In the genomic region with DNA sequence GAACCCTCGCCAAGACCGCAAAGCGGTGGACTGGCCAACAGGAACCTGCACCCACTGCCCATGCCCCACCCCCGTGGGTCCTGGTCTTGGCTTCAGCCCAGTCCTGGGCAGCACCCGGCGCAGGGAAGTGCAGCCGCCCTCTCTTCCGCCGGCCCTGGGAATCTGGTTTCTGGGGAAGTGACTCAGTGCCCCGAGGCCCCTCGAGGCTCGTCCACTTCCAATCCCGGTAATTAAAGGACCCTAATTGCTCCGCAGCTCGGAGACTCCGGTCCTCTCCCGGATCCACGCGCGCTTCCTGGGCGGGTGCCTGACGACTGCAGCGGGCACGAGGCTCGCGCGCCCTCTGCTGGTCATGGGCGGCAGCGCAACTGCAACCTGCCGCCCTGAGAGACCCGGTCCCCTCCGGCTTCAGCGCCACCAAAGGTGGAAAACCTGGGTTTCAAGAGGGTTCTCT, we compare ENCODE assay signal across 8 mouse cellular contexts. TPM values are rescaled to one million over a fixed set of nuclear protein-coding genes. Genes with fewer than 3 reads are reported as not detected.
DNase-seq lines count a peak whose midpoint lies in the region; ATAC-seq and TF ChIP-seq lines count a peak whose summit lies in the region.

No protein-coding gene starts in this region.

- TF ChIP-seq CTCF in G1E (IDR thresholded peaks at IDR 0.05; ENCODE audit: low read depth, low read length), result peak; percentile 93

- H3K27ac ChIP-seq in forebrain, embryonic 16.5 days (ENCODE audit: low read length), result no peak overlapping the region

- H3K9ac ChIP-seq in forebrain, embryonic 16.5 days (replicated peaks; ENCODE audit: low read depth, low read length), result peak overlapping the region; percentile 56

- ATAC-seq in G1E (ENCODE audit: extremely low read depth, insufficient number of reproducible peaks, low FRiP score, poor library complexity, severe bottlenecking), result no peak
- peak; percentile 67 for ATAC-seq in forebrain, embryonic 16.5 days

- H3K4me3 ChIP-seq in G1E (ENCODE audit: low read depth, low read length), result peak overlapping the region; percentile 72
- H3K4me3 ChIP-seq in forebrain, embryonic 16.5 days (replicated peaks; ENCODE audit: low read length), result peak overlapping the region; percentile 48

- H3K4me1 ChIP-seq in G1E (ENCODE audit: insufficient read depth, low read depth, low read length), result peaks cover 58% of the 10 kb centered on the region
- H3K4me1 ChIP-seq in forebrain, embryonic 16.5 days (replicated peaks; ENCODE audit: control insufficient read depth, insufficient read depth, low read length), result peaks cover 19% of the 10 kb centered on the region

- no peaks in the 10 kb centered on the region for H3K9me3 ChIP-seq in G1E (replicated peaks)
- peaks cover 2% of the 10 kb centered on the region; the same call in 1 of the 2 replicates for H3K9me3 ChIP-seq in forebrain, embryonic 16.5 days (ENCODE audit: control insufficient read depth, low read length)

- DNase-seq in G1E (ENCODE audit: low spot score), result peak; percentile 79
- DNase-seq in cerebellum, adult 18-20 months, result peak; percentile 81 to 95
- peak; percentile 92 for DNase-seq in heart, postnatal 4 days
- peak; percentile 78 to 84 for DNase-seq in layer of hippocampus, postnatal 14 days (ENCODE audit: low spot score in 2 of 2)
- DNase-seq in lung, postnatal 10 days, result peak; percentile 89
- DNase-seq in ovary, postnatal 14 days (ENCODE audit: low spot score), result peak; percentile 85
- peak; percentile 68 to 89 for DNase-seq in thymus, postnatal 10 days (ENCODE audit: low spot score in 2 of 2)

- no peaks in the 10 kb centered on the region for H3K36me3 ChIP-seq in G1E (replicated peaks)
- no peaks in the 10 kb centered on the region for H3K36me3 ChIP-seq in forebrain, embryonic 16.5 days (ENCODE audit: control insufficient read depth, insufficient read depth)

- H3K27me3 ChIP-seq in G1E (ENCODE audit: insufficient read depth, low read length), result peaks cover 14% of the 10 kb centered on the region; the same call in 1 of the 2 replicates
- H3K27me3 ChIP-seq in forebrain, embryonic 16.5 days (replicated peaks; ENCODE audit: control insufficient read depth, insufficient read depth, low read length), result peaks cover 25% of the 10 kb centered on the region

- under 1% methylated on average over 33 of the region's 33 CpGs for whole genome bisulfite sequencing in forebrain, embryonic 16.5 days

- H3K4me2 ChIP-seq in forebrain, embryonic 16.5 days (ENCODE audit: low read length), result peak overlapping the region; percentile 71

RNA-seq across cellular contexts. Expression of a gene that starts 5.2 kb away (rescaled TPM):
- 20.4 and 25.7 TPM in 2 replicates for total RNA-seq in G1E (2014; fragmentation: Nextera tagmentation)
- 16.3 and 20.3 TPM in 2 replicates for total RNA-seq in G1E (2017)
- polyA plus RNA-seq in G1E (2012), result 122 and 186 TPM in 2 replicates
- polyA plus RNA-seq in forebrain, embryonic 16.5 days (2015; fragmentation: Nextera tagmentation; extraction: Ambion mirVana), result 5.5 and 5.9 TPM in 2 replicates
- total RNA-seq in heart, postnatal 4 days (2021), result 10 to 100 TPM; 36.7 to 39.2 TPM
- 10 to 100 TPM; 18.5 to 18.7 TPM for total RNA-seq in layer of hippocampus, postnatal 14 days (2021)

RNA-seq across cellular contexts. Expression of a gene that starts 6.1 kb away (rescaled TPM):
- 0.92 and 2.6 TPM in 2 replicates for total RNA-seq in G1E (2014; fragmentation: Nextera tagmentation)
- 2.5 and 2.6 TPM in 2 replicates for total RNA-seq in G1E (2017)
- 13.3 and 17.6 TPM in 2 replicates for polyA plus RNA-seq in G1E (2012)
- polyA plus RNA-seq in forebrain, embryonic 16.5 days (2015; fragmentation: Nextera tagmentation; extraction: Ambion mirVana), result 55.7 TPM in 2 replicates
- total RNA-seq in heart, postnatal 4 days (2021), result 10 to 100 TPM in 1 of 2 experiments, 1 to 10 TPM in 1; 9.3 to 10.9 TPM
- total RNA-seq in layer of hippocampus, postnatal 14 days (2021), result 10 to 100 TPM; 10.3 to 12.4 TPM
